Mouse (Mus musculus): ENCODE measurements around the gene Gm3468. TPM values are rescaled to one million over a fixed set of nuclear protein-coding genes. Genes with fewer than 3 reads are reported as not detected.
"Not testable (repeated sequence)": the region's sequence is repeated elsewhere in the genome, so short reads cannot be mapped to it uniquely, and the experiment has no call there.

Gm3468 gene
- total RNA-seq (2022) = under 1 TPM in 2 of 4 experiments, not detected in 2; 0.43 to 0.48 TPM

DNA sequence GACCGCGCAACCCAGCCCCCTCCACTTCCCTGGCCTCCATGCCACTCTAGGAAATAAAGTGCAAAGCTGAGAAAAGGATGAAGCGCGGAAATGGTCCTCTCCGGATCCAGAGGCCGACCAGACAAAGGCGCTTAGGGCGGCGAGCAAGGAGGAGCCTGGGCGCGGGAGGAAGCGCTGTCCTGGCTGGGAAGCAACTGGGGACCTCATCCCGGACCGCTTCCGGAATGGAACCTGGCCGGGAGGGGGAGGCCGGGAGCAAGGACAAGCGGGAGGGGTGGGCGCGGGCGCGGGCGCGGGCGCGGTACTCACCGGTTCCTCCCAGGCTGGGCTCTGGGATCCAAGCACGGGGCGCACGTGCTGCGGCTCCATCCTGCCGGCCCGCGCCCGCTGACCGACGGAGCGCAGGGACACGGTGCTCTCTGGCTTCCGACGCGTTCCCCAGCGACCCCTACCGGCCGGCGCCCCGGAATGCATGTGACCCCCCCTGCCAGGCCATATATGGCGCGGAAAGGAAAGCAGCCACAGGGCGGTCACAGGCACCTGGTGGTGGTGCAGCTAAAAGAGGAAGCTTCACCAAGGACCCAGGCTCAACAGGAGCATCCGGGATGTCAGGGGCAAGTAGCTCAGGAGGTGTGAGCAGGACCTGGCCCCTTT lies at the start of gene Gm3468:
Gene Gm3468, minus strand, starts transcription at position 394 of the 654 bp plus-strand sequence.
- DNase-seq = peak; percentile 1

DNA sequence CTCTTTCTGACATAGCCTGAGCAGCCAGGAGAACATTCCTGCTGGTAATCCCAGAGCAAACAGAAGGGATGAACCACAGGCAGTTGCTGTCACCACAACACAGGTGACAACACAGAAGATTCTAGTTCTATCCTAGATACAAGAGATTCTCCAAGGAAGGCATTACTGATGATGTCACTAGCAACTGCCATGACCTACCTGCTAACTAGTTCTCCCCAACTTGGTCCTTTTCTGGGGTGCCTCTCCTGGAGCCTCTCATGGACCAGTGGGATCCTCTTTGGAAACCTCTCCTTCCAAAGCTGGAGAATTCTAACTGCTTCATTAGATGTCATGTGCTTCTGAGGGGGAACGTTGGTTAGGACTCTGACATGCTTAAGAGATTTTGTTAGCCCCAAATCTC lies 17.2 kb upstream of the Gm3468 start, which contains the start of gene Gm3476:
Gene Gm3476, minus strand, starts transcription at position 101 of the 400 bp plus-strand sequence.
- DNase-seq = not testable (repeated sequence)

DNA sequence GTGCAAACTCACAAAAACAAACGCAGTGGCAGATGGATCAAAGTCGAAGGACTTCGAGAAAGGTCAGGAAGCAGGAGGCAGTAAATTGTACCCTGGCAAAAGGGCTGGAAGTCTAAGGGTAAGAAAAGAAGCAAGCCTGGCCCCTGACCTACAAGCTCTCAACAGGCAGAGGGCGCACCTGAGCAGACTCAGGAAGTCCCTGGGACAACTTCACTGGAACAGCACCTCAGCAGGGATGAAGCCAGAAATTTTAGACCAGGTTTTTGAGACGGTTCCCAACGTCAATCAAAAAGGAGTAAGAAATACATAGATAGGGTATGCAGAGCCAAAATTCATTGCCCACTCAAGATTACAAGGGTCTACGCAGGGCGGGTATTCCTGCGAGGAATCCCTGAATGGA lies 965 bp downstream of the Gm3468 start:
- DNase-seq = not testable (repeated sequence)

DNA sequence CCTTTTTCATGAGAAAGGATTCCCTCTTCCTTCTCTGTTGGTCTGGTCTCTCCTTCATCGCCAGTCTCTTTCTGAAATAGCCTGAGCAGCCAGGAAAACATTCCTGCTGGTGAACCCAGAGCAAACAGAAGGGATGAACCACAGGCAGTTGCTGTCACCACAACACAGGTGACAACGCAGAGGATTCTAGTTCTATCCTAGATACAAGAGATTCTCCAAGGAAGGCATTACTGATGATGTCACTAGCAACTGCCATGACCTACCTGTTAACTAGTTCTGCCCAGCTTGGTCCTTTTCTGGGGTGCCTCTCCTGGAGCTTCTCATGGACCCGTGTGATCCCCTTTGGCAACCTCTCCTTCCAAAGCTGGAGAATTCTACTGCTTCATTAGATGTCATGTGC lies 14.6 kb downstream of the Gm3468 start, which contains the start of gene Gm8206:
Gene Gm8206, minus strand, starts transcription at position 101 of the 400 bp plus-strand sequence.
- DNase-seq = not testable (repeated sequence)

DNA sequence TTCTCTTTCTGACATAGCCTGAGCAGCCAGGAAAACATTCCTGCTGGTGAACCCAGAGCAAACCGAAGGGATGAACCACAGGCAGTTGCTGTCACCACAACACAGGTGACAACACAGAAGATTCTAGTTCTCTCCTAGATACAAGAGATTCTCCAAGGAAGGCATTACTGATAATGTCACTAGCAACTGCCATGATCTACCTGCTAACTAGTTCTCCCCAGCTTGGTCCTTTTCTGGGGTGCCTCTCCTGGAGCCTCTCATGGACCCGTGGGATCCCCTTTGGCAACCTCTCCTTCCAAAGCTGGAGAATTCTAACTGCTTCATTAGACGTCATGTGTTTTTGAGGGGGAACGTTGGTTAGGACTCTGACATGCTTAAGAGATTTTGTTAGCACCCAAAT lies 50.3 kb downstream of the Gm3468 start, which contains the start of gene Gm6337:
Gene Gm6337, minus strand, starts transcription at position 101 of the 400 bp plus-strand sequence.
- DNase-seq = not testable (repeated sequence)

Other genes with a start within 250 kb of the Gm3468 start
- under 1 TPM in 1 of 4 experiments, not detected in 3; 0.35 TPM for gene Gm8237, start 228.3 kb downstream of the Gm3468 start, total RNA-seq (2022)
- under 1 TPM in 2 of 4 experiments, not detected in 2; 0.22 to 0.59 TPM for gene Gm3248, start 146.9 kb downstream of the Gm3468 start, total RNA-seq (2022)
- not detected for gene Gm3453, start 129.5 kb downstream of the Gm3468 start, total RNA-seq (2022)
- gene Gm6337, start 50.4 kb downstream of the Gm3468 start, total RNA-seq (2022) = not detected
- gene Gm8206, start 14.7 kb downstream of the Gm3468 start, total RNA-seq (2022) = under 1 TPM in 2 of 4 experiments, not detected in 2; 0.31 to 0.34 TPM
- gene Gm3476, start 17.1 kb upstream of the Gm3468 start, total RNA-seq (2022) = not detected
- not detected for gene Gm21560, start 110.6 kb upstream of the Gm3468 start, total RNA-seq (2022)
- under 1 TPM in 2 of 4 experiments, not detected in 2; 0.31 to 0.92 TPM for gene Gm3411, start 178.6 kb upstream of the Gm3468 start, total RNA-seq (2022)
- not detected for gene Gm21103, start 196.2 kb upstream of the Gm3468 start, total RNA-seq (2022)
- not detected for gene Gm3618, start 235.0 kb upstream of the Gm3468 start, total RNA-seq (2022)